Comparison of ENCODE assay signal across 28 mouse cellular contexts in genomic region chr2:117366478-117366877, GRCm38 (mm10). TPM values are rescaled to one million over a fixed set of nuclear protein-coding genes. Genes with fewer than 3 reads are reported as not detected.
DNase-seq lines count a peak whose midpoint lies in the region; ATAC-seq and TF ChIP-seq lines count a peak whose summit lies in the region.
"Had no signal": no experiment of that assay in that cellular context is flagged by ENCODE, and none has a peak within 500 bp of the region (broad histone marks: within the 10 kb centered on the region; RNA-seq: fewer than 3 reads in every experiment).

No protein-coding gene starts in this region.

- H3K9ac ChIP-seq in hindbrain, embryonic 16.5 days (ENCODE audit: low read depth, low read length), result no peak overlapping the region
- no peak overlapping the region for H3K9ac ChIP-seq in hindbrain, embryonic 13.5 days
- no peak overlapping the region for H3K9ac ChIP-seq in midbrain, postnatal 0 days (replicated peaks; ENCODE audit: low read length, poor library complexity, severe bottlenecking)
- no peak overlapping the region for H3K9ac ChIP-seq in midbrain, embryonic 13.5 days (replicated peaks)
- H3K9ac ChIP-seq: embryonic facial prominence, embryonic 13.5 days; forebrain, postnatal 0 days; heart, embryonic 13.5 days; limb, embryonic 15.5 days; liver, embryonic 13.5 days; neural tube, embryonic 15.5 days; stomach, embryonic 15.5 days had no signal

- peak; percentile 19 to 28 for DNase-seq in cerebellum, postnatal 25 days
- DNase-seq in cerebellum, adult 8-10 months, result no peak
- peak; percentile 54 for DNase-seq in midbrain, postnatal 0 days (ENCODE audit: low spot score)
- DNase-seq in ovary, postnatal 10 days (ENCODE audit: low spot score), result no peak
- DNase-seq: adrenal gland, postnatal 14 days; forebrain, postnatal 0 days; gastrocnemius, postnatal 10 days; heart, postnatal 10 days; kidney, adult 8-10 months; liver, embryonic 13.5 days; lung, adult 18-20 months; midbrain, embryonic 14.5 days; right cerebral cortex, postnatal 25 days; thymus, postnatal 14 days had no signal

- no peaks in the 10 kb centered on the region for H3K9me3 ChIP-seq in hindbrain, embryonic 16.5 days (ENCODE audit: control insufficient read depth, low read length)
- H3K9me3 ChIP-seq in hindbrain, embryonic 13.5 days, result no peaks in the 10 kb centered on the region
- no peaks in the 10 kb centered on the region for H3K9me3 ChIP-seq in midbrain, postnatal 0 days (ENCODE audit: low read length)
- no peaks in the 10 kb centered on the region for H3K9me3 ChIP-seq in midbrain, embryonic 13.5 days
- H3K9me3 ChIP-seq: embryonic facial prominence, embryonic 13.5 days; heart, embryonic 13.5 days; limb, embryonic 15.5 days; liver, embryonic 13.5 days; neural tube, embryonic 15.5 days; stomach, embryonic 15.5 days had no signal

- no peaks in the 10 kb centered on the region for H3K36me3 ChIP-seq in hindbrain, embryonic 16.5 days (ENCODE audit: control insufficient read depth, insufficient read depth, low read length)
- no peaks in the 10 kb centered on the region for H3K36me3 ChIP-seq in hindbrain, embryonic 13.5 days
- no peaks in the 10 kb centered on the region for H3K36me3 ChIP-seq in midbrain, postnatal 0 days (ENCODE audit: insufficient read depth, low read length)
- no peaks in the 10 kb centered on the region for H3K36me3 ChIP-seq in midbrain, embryonic 13.5 days
- H3K36me3 ChIP-seq: embryonic facial prominence, embryonic 13.5 days; heart, embryonic 13.5 days; limb, embryonic 15.5 days; liver, embryonic 13.5 days; neural tube, embryonic 15.5 days; stomach, embryonic 15.5 days had no signal

- no peak overlapping the region for H3K4me2 ChIP-seq in hindbrain, embryonic 16.5 days (ENCODE audit: low read length)
- H3K4me2 ChIP-seq in hindbrain, embryonic 13.5 days, result no peak overlapping the region
- no peak overlapping the region for H3K4me2 ChIP-seq in midbrain, postnatal 0 days (ENCODE audit: low read depth, low read length, poor library complexity, severe bottlenecking)
- no peak overlapping the region for H3K4me2 ChIP-seq in midbrain, embryonic 13.5 days (replicated peaks)
- H3K4me2 ChIP-seq: embryonic facial prominence, embryonic 13.5 days; heart, embryonic 13.5 days; limb, embryonic 15.5 days; liver, embryonic 13.5 days; neural tube, embryonic 15.5 days; stomach, embryonic 15.5 days had no signal

- TF ChIP-seq CTCF in midbrain, postnatal 0 days (IDR thresholded peaks at IDR 0.05), result no peak

- H3K27ac ChIP-seq in hindbrain, embryonic 16.5 days (ENCODE audit: low read depth, low read length), result no peak overlapping the region
- H3K27ac ChIP-seq in hindbrain, embryonic 13.5 days, result no peak overlapping the region
- H3K27ac ChIP-seq in midbrain, postnatal 0 days (ENCODE audit: low read depth, low read length), result no peak overlapping the region
- no peak overlapping the region for H3K27ac ChIP-seq in midbrain, embryonic 13.5 days
- H3K27ac ChIP-seq: embryonic facial prominence, embryonic 13.5 days; heart, embryonic 13.5 days; kidney, postnatal 0 days; limb, embryonic 15.5 days; liver, embryonic 13.5 days; macrophage; neural tube, embryonic 15.5 days; stomach, embryonic 15.5 days had no signal

- ATAC-seq in hindbrain, embryonic 16.5 days, result peak; percentile 74; the same call in 1 of the 2 replicates
- no peak for ATAC-seq in hindbrain, embryonic 13.5 days (ENCODE audit: low FRiP score)
- ATAC-seq in midbrain, postnatal 0 days (ENCODE audit: low FRiP score), result no peak
- ATAC-seq in midbrain, embryonic 13.5 days, result no peak
- ATAC-seq: CD4-positive, CD25-positive, alpha-beta regulatory T cell, adult 4 months; forebrain, postnatal 0 days; intestine, embryonic 16.5 days; lung, postnatal 0 days had no signal

- WGBS in hindbrain, embryonic 16.5 days, result 53% methylated on average over 3 of the region's 3 CpGs
- 66% methylated on average over 3 of the region's 3 CpGs for WGBS in hindbrain, embryonic 13.5 days
- 71% methylated on average over 3 of the region's 3 CpGs for WGBS in midbrain, postnatal 0 days
- 71% methylated on average over 3 of the region's 3 CpGs for WGBS in midbrain, embryonic 13.5 days

- H3K4me1 ChIP-seq in hindbrain, embryonic 16.5 days (ENCODE audit: control insufficient read depth, insufficient read depth, low read depth, low read length), result no peaks in the 10 kb centered on the region
- H3K4me1 ChIP-seq in hindbrain, embryonic 13.5 days (replicated peaks), result no peaks in the 10 kb centered on the region
- H3K4me1 ChIP-seq in midbrain, postnatal 0 days (ENCODE audit: insufficient read depth, low read length), result no peaks in the 10 kb centered on the region
- H3K4me1 ChIP-seq in midbrain, embryonic 13.5 days (replicated peaks), result no peaks in the 10 kb centered on the region
- H3K4me1 ChIP-seq: heart, embryonic 13.5 days; limb, embryonic 15.5 days; liver, embryonic 13.5 days; neural tube, embryonic 15.5 days; stomach, embryonic 15.5 days had no signal

- H3K4me3 ChIP-seq in hindbrain, embryonic 16.5 days (ENCODE audit: low read length), result no peak overlapping the region
- H3K4me3 ChIP-seq in hindbrain, embryonic 13.5 days, result no peak overlapping the region
- H3K4me3 ChIP-seq in midbrain, postnatal 0 days (ENCODE audit: low read depth, low read length), result no peak overlapping the region
- no peak overlapping the region for H3K4me3 ChIP-seq in midbrain, embryonic 13.5 days (replicated peaks)
- H3K4me3 ChIP-seq: embryonic facial prominence, embryonic 13.5 days; erythroblast, embryonic 14.5 days; heart, embryonic 13.5 days; limb, embryonic 15.5 days; liver, embryonic 13.5 days; neural tube, embryonic 15.5 days; stomach, embryonic 15.5 days had no signal

- no peaks in the 10 kb centered on the region for H3K27me3 ChIP-seq in hindbrain, embryonic 16.5 days (replicated peaks; ENCODE audit: control insufficient read depth, insufficient read depth, low read length)
- H3K27me3 ChIP-seq in hindbrain, embryonic 13.5 days, result no peaks in the 10 kb centered on the region
- no peaks in the 10 kb centered on the region for H3K27me3 ChIP-seq in midbrain, postnatal 0 days (ENCODE audit: insufficient read depth, low read length)
- no peaks in the 10 kb centered on the region for H3K27me3 ChIP-seq in midbrain, embryonic 13.5 days
- H3K27me3 ChIP-seq: embryonic facial prominence, embryonic 13.5 days; heart, embryonic 13.5 days; limb, embryonic 15.5 days; liver, embryonic 13.5 days; neural tube, embryonic 15.5 days; stomach, embryonic 15.5 days had no signal

RNA-seq across cellular contexts. Expression of gene Rasgrp1, which starts 23.7 kb away (rescaled TPM):
- polyA plus RNA-seq in hindbrain, embryonic 16.5 days (2015; fragmentation: Nextera tagmentation; extraction: Ambion mirVana), result 2.5 TPM in 2 replicates
- polyA plus RNA-seq in hindbrain, embryonic 13.5 days (2015; fragmentation: Nextera tagmentation; extraction: Ambion mirVana), result 1.0 and 1.2 TPM in 2 replicates
- total RNA-seq in midbrain, postnatal 0 days (2014; rRNA removed), result 5.4 and 6.6 TPM in 2 replicates
- 3.1 and 3.5 TPM in 2 replicates for polyA plus RNA-seq in midbrain, postnatal 0 days (2015; fragmentation: Nextera tagmentation; extraction: Ambion mirVana)
- polyA plus RNA-seq in midbrain, embryonic 13.5 days (2015; fragmentation: Nextera tagmentation; extraction: Ambion mirVana), result 1.1 and 2.0 TPM in 2 replicates
- polyA plus RNA-seq: erythroblast, embryonic 14.5 days had no signal

Comparison
In these comparisons a context has a peak if more than half of its experiments do, and no peak if none do; other contexts are left out.
1. DNase-seq: peak in cerebellum, postnatal 25 days (2 of 2) and midbrain, postnatal 0 days (single experiment); none in cerebellum, adult 8-10 months (single experiment) and ovary, postnatal 10 days (single experiment).